Mouse (Mus musculus) stomach, embryonic 14.5 days (tissue): Measurements from ENCODE around the gene D630003M21Rik. TPM values are rescaled to one million over a fixed set of nuclear protein-coding genes. Genes with fewer than 3 reads are reported as not detected.
A peak's percentile ranks its signal among the peaks of the same experiment; 100 is the strongest.

Source experiments
- ATAC-seq: fragments of 200-750 bp; cut with Nextera tagmentation; 2 replicates; pipeline ENCODE4 v1.8.0; 2017; ENCODE audit warnings: low read depth, moderate TSS enrichment; ENCODE audit not compliant: insufficient number of reproducible peaks, insufficient read depth, low FRiP score
- H3K27ac ChIP-seq: fragments of 300-500 bp; sonication (generic); 2 replicates; pipeline ENCODE4 v1.5.1; 2014; ENCODE audit warnings: mild to moderate bottlenecking, low read length, moderate library complexity, mixed read lengths
- H3K27me3 ChIP-seq: fragments of 300-500 bp; sonication (generic); 2 replicates; pipeline ENCODE4 v1.6.1; 2014; ENCODE audit warnings: low read length, control low read depth, mixed read lengths; ENCODE audit not compliant: control insufficient read depth, insufficient read depth
- H3K36me3 ChIP-seq: fragments of 300-500 bp; sonication (generic); 2 replicates; pipeline ENCODE4 v1.6.1; 2014; ENCODE audit warnings: mild to moderate bottlenecking, control low read depth, low read length, moderate library complexity, mixed read lengths; ENCODE audit not compliant: control insufficient read depth, insufficient read depth
- H3K4me1 ChIP-seq: fragments of 300-500 bp; sonication (generic); 2 replicates; pipeline ENCODE4 v1.6.1; 2014; ENCODE audit warnings: low read length, control low read depth, mixed read lengths; ENCODE audit not compliant: control insufficient read depth, insufficient read depth
- H3K4me2 ChIP-seq: fragments of 300-500 bp; sonication (generic); replicated peaks from 2 replicates; pipeline ENCODE4 v1.6.1; 2014; ENCODE audit warnings: low read depth, low read length, control low read depth
- H3K4me3 ChIP-seq: fragments of 300-500 bp; sonication (generic); 2 replicates; pipeline ENCODE4 v1.5.1; 2014; ENCODE audit warnings: low read depth, low read length, control low read depth
- H3K9ac ChIP-seq: fragments of 300-500 bp; sonication (generic); replicated peaks from 2 replicates; pipeline ENCODE4 v1.6.1; 2014; ENCODE audit warnings: low read depth, mild to moderate bottlenecking, control low read depth, low read length, moderate library complexity, mixed read lengths
- H3K9me3 ChIP-seq: fragments of 300-500 bp; sonication (generic); 2 replicates; pipeline ENCODE4 v1.6.1; 2016; ENCODE audit warnings: low read depth, low read length, control low read depth; ENCODE audit not compliant: control insufficient read depth
- WGBS: fragments of 180-500 bp; shearing (Covaris S2); extraction: QIAGEN DNeasy Blood & Tissue Kit; methylation state at CpG from one replicate; pipeline ENCODE4 v1.1.7; 2014; 5-methylcytosine and 5-hydroxymethylcytosine counted together
- polyA plus RNA-seq: library from polyadenylated mRNA; unstranded; fragments of >200 nt; fragmentation: Nextera tagmentation; extraction: Ambion mirVana; gene quantifications from 2 replicates; pipeline ENCODE4 v1.2.1, GENCODE M21; 2014

The D630003M21Rik gene
- polyA plus RNA-seq = 2.3 and 2.6 TPM in 2 replicates

DNA sequence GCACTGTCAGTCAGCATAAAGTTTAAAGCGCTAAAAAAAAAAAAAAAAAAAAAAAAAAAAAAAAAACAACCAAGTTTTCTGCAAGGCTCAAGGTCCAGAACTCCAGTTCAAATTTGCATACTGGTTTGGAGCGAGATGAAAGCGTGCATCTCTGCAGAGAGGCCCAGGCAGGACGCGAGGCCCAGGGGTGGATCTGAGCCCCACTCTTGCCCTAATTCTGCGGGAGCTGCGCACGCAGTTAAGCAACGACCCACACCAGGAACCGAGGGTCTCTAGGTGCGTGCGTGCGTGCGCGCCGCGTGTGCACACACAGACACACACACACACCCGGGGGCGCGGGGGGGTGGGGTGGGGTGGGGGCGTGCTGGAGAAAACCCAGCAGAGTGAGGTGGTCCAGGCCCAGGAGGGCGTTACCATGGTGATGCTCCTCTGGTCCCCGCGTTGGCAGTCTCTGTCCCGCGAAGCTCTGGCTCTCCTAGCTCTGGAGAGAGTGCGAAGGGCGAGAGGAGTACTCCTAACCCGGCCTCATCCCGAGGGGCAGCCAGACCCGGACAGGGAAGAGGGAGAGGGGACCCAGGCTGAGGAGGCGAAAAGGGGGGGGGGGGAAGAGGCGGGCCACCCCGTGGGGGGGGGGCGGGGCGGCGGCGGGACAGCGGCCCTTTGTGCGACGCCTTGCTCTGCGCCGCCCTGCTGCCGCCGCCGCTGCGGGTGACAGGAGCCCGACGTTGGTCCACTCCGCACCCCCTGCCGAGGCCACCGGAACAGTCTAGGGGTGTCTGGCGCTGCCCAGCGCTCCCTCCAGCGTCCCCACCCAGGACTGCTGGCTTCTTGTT lies at the start of gene D630003M21Rik:
Gene D630003M21Rik (minus strand): TSS at position 553 of the 833 bp plus-strand sequence.
- H3K36me3 ChIP-seq = no peaks in the 10 kb centered on the region
- peaks cover 8% of the 10 kb centered on the region; the same call in 1 of the 2 replicates for H3K4me1 ChIP-seq
- peak within 1 kb of the TSS; percentile 87 for H3K4me2 ChIP-seq
- H3K27me3 ChIP-seq = no peaks in the 10 kb centered on the region
- no peaks in the 10 kb centered on the region; the same call in 1 of the 2 replicates for H3K9me3 ChIP-seq
- under 1% methylated on average over 42 of the region's 55 CpGs for WGBS
- ATAC-seq = peak; percentile 66
- H3K4me3 ChIP-seq = peak within 1 kb of the TSS; percentile 41
- no peak within 1 kb of the TSS for H3K27ac ChIP-seq
- H3K9ac ChIP-seq = peak within 1 kb of the TSS; percentile 36; the same call in 1 of the 2 replicates

DNA sequence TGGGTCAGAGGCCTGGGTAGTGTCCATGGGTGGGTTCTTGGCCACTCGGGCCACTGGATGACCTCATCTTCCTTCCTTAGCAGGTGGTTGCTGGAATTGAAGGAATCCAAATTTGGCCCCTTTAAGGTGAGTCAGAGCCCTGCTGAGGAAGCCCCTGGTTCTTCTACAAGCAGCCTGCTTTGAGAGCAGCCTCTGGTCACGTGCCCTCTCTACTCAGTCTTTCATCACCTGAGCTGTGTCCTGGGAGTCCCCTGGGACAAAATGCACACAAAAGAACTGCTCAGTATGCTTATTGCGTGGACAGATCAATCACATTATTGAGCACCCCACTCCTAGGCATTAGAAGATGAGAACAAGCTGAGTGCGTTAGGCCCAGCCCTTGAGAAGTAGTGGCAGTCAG lies 47.9 kb upstream of the D630003M21Rik start:
- no peak overlapping the region for H3K27ac ChIP-seq
- H3K9ac ChIP-seq = no peak overlapping the region
- no peaks in the 10 kb centered on the region for H3K27me3 ChIP-seq
- no peak overlapping the region for H3K4me3 ChIP-seq
- ATAC-seq = no peak
- H3K4me2 ChIP-seq = no peak overlapping the region
- 75% methylated on average over 4 of the region's 4 CpGs for WGBS
- H3K9me3 ChIP-seq = no peaks in the 10 kb centered on the region
- no peaks in the 10 kb centered on the region for H3K36me3 ChIP-seq
- H3K4me1 ChIP-seq = no peaks in the 10 kb centered on the region

DNA sequence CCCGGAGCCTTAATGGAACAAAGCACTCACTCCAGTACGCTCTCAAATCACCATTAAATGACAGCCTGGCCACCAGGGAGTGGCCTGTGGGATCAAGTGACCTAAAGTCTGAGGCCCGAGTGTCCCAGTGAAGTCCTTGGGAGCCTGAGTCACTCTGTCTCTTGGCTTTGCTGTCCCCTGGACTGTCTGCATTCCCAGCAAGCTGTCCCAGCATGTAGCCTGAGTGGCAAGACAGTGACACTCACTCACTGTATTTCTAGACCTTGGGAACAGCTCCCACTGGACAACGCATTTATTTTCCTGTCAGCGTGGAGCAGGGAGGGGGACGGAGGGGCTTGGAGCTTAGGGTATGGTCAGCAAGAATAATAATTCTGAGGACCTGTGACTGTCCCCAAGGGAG lies 47.4 kb upstream of the D630003M21Rik start:
- Histone ChIP-seq H3K4me2 (no peak overlapping the region), H3K36me3 (no peaks in the 10 kb centered on the region), H3K27ac (no peak overlapping the region), H3K4me1 (no peaks in the 10 kb centered on the region), H3K9me3 (no peaks in the 10 kb centered on the region), H3K4me3 (no peak overlapping the region), H3K27me3 (no peaks in the 10 kb centered on the region), H3K9ac (no peak overlapping the region)
- no peak for ATAC-seq
- WGBS = 71% methylated on average over 6 of the region's 6 CpGs

DNA sequence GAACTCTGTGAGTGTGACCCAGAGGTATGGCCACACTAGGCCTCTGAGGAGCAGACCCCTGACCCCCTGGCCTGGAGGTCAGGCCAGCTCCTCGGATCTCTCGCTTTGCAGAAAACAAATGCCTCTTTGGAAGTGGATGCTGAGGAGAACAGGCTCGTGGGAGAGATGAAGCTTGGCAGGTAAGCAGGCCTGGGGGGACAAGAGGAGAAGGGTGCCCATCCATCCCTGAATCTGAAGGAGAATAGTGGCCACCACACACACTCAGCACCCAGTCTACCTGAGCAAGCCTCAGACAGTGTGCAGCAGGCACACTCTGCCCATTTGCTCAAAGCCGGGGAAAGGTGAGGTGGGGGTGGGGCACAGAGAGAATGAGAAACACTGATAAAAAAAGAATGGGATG lies 46.8 kb upstream of the D630003M21Rik start:
- Histone ChIP-seq H3K36me3 (no peaks in the 10 kb centered on the region), H3K27ac (no peak overlapping the region), H3K9me3 (no peaks in the 10 kb centered on the region), H3K4me1 (no peaks in the 10 kb centered on the region), H3K4me3 (no peak overlapping the region), H3K4me2 (no peak overlapping the region), H3K27me3 (no peaks in the 10 kb centered on the region), H3K9ac (no peak overlapping the region)
- ATAC-seq = no peak
- WGBS = 52% methylated on average over 4 of the region's 4 CpGs

DNA sequence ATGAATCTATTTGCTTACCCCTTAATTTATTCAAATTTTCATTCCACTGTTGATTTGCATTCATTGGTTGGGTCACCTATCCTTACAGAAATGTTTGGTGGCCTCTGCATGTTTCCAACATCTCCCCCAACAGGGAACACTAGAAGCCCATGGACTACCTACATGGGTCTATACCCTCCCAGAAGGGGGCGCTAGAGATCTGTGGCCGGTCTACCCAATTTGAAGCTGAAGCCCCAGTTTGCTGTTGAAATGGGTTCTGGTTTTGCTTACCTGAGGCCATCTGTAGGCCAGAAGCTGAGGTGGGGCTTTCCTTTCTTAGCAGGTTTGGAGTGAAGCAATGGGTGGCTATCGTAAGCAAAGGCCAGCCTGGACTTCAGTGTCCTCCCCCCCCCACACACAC lies 46.3 kb upstream of the D630003M21Rik start:
- no peak overlapping the region for H3K9ac ChIP-seq
- no peaks in the 10 kb centered on the region for H3K9me3 ChIP-seq
- H3K36me3 ChIP-seq = no peaks in the 10 kb centered on the region
- H3K27me3 ChIP-seq = no peaks in the 10 kb centered on the region
- H3K4me1 ChIP-seq = no peaks in the 10 kb centered on the region
- WGBS = 82% methylated on average over 3 of the region's 3 CpGs
- no peak overlapping the region for H3K4me2 ChIP-seq
- no peak overlapping the region for H3K4me3 ChIP-seq
- ATAC-seq = no peak
- H3K27ac ChIP-seq = no peak overlapping the region

DNA sequence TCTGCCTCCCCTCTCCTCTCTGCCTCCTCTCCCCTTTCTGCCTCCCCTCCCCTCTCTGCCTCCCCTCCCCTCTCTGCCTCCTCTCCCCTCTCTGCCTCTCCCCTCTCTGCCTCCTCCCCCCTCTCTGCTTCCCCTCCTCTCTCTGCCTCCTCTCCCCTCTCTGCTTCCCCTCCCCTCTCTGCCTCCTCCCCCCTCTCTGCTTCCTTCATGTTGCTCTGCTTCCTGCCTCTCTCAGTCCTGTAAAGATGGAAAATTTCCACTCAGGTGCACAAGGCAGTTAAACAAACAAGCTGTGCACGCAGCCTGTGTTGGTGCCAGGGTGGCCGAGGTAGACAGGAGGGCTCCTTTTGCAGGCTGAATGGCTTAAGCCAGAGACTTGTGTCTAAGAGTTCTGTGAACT lies 44.6 kb upstream of the D630003M21Rik start:
- no peak overlapping the region for H3K4me3 ChIP-seq
- no peaks in the 10 kb centered on the region for H3K9me3 ChIP-seq
- H3K27ac ChIP-seq = no peak overlapping the region
- H3K4me1 ChIP-seq = no peaks in the 10 kb centered on the region
- ATAC-seq = no peak
- no peak overlapping the region for H3K4me2 ChIP-seq
- H3K9ac ChIP-seq = no peak overlapping the region
- no peaks in the 10 kb centered on the region for H3K36me3 ChIP-seq
- H3K27me3 ChIP-seq = no peaks in the 10 kb centered on the region
- 7% methylated on average over 2 of the region's 2 CpGs for WGBS

DNA sequence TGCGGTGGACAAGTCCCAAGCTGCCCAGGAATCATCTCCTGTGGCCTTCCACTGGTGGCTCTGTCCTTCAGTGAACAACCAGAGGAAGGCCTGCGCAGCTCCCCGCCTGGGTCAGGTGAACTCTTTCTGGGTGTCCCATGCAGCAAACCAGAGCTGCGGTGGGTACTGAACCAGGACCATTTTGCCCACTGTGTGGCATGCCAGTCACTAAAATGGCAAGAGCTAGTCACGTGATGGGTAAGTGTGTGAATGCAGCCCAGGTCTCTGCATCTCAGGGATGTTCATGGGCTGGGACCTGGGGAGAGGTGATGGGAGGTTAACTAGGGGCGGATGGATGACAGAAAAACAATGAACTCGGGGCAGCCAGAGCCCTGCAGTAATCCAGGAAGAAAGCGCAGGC lies 41.0 kb upstream of the D630003M21Rik start:
- Histone ChIP-seq H3K27me3 (no peaks in the 10 kb centered on the region), H3K4me3 (no peak overlapping the region), H3K9me3 (no peaks in the 10 kb centered on the region), H3K36me3 (no peaks in the 10 kb centered on the region), H3K27ac (no peak overlapping the region), H3K4me1 (no peaks in the 10 kb centered on the region), H3K4me2 (no peak overlapping the region), H3K9ac (no peak overlapping the region)
- WGBS = 81% methylated on average over 8 of the region's 8 CpGs
- ATAC-seq = no peak

DNA sequence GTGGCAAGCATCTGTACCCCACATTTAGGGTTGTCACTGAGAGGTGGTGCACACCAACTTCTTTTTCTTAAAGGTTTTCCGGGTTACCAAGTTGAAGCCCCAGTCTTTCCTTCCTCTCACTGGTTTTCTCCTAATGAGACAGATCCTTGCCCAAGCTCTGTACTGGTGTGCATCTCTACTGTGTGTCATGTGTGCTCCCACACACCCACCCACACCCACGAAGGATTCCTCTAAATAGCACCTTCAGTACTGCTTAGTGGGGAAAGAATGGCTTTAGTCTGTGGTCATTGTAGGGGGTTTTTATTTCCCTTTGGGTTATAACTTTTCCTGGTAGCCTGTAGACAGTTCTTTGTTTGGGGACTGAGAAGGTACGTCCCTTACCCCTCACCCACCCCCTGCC lies 35.9 kb upstream of the D630003M21Rik start:
- no peaks in the 10 kb centered on the region for H3K27me3 ChIP-seq
- H3K9me3 ChIP-seq = no peaks in the 10 kb centered on the region
- ATAC-seq = no peak
- no peaks in the 10 kb centered on the region for H3K4me1 ChIP-seq
- no peak overlapping the region for H3K4me3 ChIP-seq
- H3K9ac ChIP-seq = no peak overlapping the region
- no peaks in the 10 kb centered on the region for H3K36me3 ChIP-seq
- H3K27ac ChIP-seq = no peak overlapping the region
- WGBS = 83% methylated on average over 3 of the region's 3 CpGs
- no peak overlapping the region for H3K4me2 ChIP-seq
